Mouse (Mus musculus): ENCODE results near the gene Eno3. TPM values are rescaled to one million over a fixed set of nuclear protein-coding genes. Genes with fewer than 3 reads are reported as not detected.

Gene Eno3
- polyA plus RNA-seq, 1 experiment from 2014 or later = 126 TPM

DNA sequence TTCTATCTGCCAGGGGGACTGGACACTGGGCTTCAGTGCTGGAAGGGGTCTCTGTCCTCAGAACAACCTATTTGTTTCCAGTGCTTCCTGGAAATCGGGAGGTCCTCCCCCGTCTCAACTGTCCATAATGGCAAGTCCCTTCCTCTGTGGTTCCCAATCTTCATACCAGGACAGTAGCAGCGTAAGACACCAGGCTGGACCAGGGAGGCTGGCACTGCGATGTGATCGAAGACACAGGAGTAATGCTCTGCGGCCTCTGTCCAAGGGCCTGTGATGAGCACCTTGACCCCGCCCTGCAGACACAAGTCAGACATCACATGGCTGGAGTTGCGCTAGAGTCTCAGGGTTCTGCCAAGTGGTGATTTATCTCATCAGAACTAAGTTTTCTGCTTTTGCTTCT lies 22.4 kb downstream of the Eno3 start:
- ATAC-seq (ENCODE audit: insufficient read depth, low FRiP score) = no peak
- Histone ChIP-seq H3K27me3 (ENCODE audit: control insufficient read depth, insufficient read depth, low read length) (no peaks in the 10 kb centered on the region), H3K4me1 (ENCODE audit: control insufficient read depth, insufficient read depth, low read length) (peaks cover 6% of the 10 kb centered on the region; the same call in 1 of the 2 replicates), H3K36me3 (ENCODE audit: control insufficient read depth, insufficient read depth, low read length) (peaks cover 10% of the 10 kb centered on the region; the same call in 1 of the 2 replicates), H3K27ac (ENCODE audit: low read length) (no peak overlapping the region), H3K4me2 (ENCODE audit: low read depth, low read length) (no peak overlapping the region), H3K4me3 (replicated peaks; ENCODE audit: low read length) (no peak overlapping the region), H3K9ac (ENCODE audit: low read length) (no peak overlapping the region), H3K9me3 (replicated peaks; ENCODE audit: control insufficient read depth, low read length) (no peaks in the 10 kb centered on the region)
- 94% methylated on average over 8 of the region's 8 CpGs for WGBS

DNA sequence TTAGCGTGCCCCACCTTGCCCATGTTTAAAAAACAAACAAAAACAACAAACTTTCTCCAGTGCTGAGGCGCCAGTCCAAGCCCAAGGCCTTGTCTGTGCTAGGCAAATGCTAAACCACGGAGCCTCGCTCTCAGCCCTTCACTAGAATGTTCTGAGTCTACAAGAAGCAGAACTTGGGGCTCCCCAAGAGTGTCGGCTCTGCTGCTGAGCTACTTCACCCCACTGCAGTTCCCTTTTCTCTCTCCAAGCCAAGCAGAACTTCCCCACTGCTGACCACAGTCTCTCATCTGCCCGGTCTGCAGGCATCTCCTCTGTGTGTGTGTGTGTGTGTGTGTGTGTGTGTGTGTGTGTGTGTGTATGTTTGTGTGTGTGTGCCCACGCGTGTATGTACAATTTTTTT lies 22.9 kb downstream of the Eno3 start:
- WGBS = 88% methylated on average over 8 of the region's 8 CpGs
- H3K4me2 ChIP-seq (ENCODE audit: low read depth, low read length) = no peak overlapping the region
- no peak overlapping the region for H3K4me3 ChIP-seq (replicated peaks; ENCODE audit: low read length)
- no peak for ATAC-seq (ENCODE audit: insufficient read depth, low FRiP score)
- H3K4me1 ChIP-seq (ENCODE audit: control insufficient read depth, insufficient read depth, low read length) = peaks cover 6% of the 10 kb centered on the region; the same call in 1 of the 2 replicates
- no peaks in the 10 kb centered on the region for H3K9me3 ChIP-seq (replicated peaks; ENCODE audit: control insufficient read depth, low read length)
- no peak overlapping the region for H3K9ac ChIP-seq (ENCODE audit: low read length)
- peaks cover 10% of the 10 kb centered on the region; the same call in 1 of the 2 replicates for H3K36me3 ChIP-seq (ENCODE audit: control insufficient read depth, insufficient read depth, low read length)
- no peaks in the 10 kb centered on the region for H3K27me3 ChIP-seq (ENCODE audit: control insufficient read depth, insufficient read depth, low read length)
- H3K27ac ChIP-seq (ENCODE audit: low read length) = no peak overlapping the region

DNA sequence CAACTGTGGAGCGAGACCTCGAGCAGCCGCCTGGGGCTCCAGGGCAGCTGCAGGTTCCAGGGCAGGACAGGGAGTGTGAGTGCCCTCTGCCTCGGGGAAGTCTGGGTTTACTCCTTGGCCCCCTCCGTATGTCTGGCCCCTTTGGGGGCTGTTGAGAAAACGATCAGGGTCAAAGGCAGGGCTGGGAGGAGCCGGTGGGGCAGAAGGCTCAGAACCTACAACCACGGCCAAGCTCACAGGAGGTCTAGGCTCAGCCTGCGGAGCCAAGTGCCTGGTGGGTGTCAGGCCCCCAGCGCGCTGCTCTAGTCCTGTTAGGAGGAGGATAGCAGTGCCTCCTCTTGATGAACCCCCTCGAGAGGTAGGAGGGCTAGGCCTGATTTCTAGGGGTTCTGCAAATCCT lies 24.2 kb downstream of the Eno3 start:
- Histone ChIP-seq H3K27ac (ENCODE audit: low read length) (no peak overlapping the region), H3K9ac (ENCODE audit: low read length) (no peak overlapping the region), H3K27me3 (ENCODE audit: control insufficient read depth, insufficient read depth, low read length) (no peaks in the 10 kb centered on the region), H3K4me3 (replicated peaks; ENCODE audit: low read length) (no peak overlapping the region), H3K36me3 (ENCODE audit: control insufficient read depth, insufficient read depth, low read length) (peaks cover 5% of the 10 kb centered on the region; the same call in 1 of the 2 replicates), H3K9me3 (replicated peaks; ENCODE audit: control insufficient read depth, low read length) (no peaks in the 10 kb centered on the region), H3K4me2 (ENCODE audit: low read depth, low read length) (no peak overlapping the region), H3K4me1 (ENCODE audit: control insufficient read depth, insufficient read depth, low read length) (peaks cover 6% of the 10 kb centered on the region; the same call in 1 of the 2 replicates)
- no peak for ATAC-seq (ENCODE audit: insufficient read depth, low FRiP score)
- WGBS = 69% methylated on average over 12 of the region's 12 CpGs

DNA sequence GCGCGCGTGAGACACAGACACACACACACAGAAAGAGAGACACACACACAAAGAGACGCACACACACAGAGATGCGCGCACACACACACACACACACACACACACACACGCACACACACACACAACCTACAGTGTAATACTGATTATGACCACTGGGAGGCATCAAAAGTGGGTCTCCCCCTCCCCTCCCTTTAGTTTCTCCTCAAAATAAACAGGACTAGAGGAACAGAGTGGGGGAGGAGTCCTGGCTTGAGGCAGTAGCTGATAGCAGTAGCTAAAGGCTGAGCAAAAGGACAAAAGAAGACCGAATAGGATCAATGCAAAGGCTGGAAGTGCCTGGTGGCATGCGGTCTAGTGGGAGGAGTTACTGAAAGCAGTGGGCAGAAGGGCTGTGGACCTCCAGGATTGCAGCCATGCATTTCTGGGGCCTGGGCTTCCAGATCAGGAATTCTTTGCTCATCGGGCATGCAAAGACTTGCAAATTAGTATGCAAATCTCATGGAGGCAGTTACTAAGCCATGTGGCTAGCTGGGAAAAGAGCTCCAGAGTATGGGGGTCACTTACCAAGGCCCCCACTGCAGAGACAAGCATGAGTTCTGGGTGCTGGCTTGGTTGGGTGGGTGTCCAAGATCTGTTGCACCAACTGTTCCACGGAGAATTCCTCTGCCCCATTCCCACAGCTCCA lies 25.0 kb downstream of the Eno3 start:
- 0 out of 2 replicates have a peak, but pooled peaks have one; percentile 18 for ATAC-seq (ENCODE audit: insufficient read depth, low FRiP score)

DNA sequence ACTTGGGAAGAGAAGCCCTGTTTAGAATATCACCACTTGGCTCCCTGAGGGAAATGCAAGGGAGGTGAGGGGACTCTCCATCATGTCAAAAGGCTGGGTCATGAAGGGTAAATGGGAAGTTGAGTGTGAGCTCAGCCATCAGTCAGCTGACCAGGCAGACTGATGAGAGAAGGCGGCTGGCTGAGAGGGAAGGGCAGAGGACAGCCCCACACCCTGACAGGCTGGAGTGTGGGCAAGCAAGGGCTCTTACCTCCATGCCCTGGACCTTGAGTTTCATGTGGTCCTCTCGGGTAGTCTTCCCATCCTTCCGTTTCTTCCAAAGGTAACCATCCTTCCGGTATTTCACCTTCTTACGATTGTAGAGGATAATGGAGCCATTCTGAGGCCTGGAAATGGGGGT lies 26.6 kb downstream of the Eno3 start:
- no peak for ATAC-seq (ENCODE audit: insufficient read depth, low FRiP score)
- Histone ChIP-seq H3K27me3 (ENCODE audit: control insufficient read depth, insufficient read depth, low read length) (no peaks in the 10 kb centered on the region), H3K4me2 (ENCODE audit: low read depth, low read length) (no peak overlapping the region), H3K4me1 (ENCODE audit: control insufficient read depth, insufficient read depth, low read length) (peaks cover 19% of the 10 kb centered on the region), H3K36me3 (ENCODE audit: control insufficient read depth, insufficient read depth, low read length) (peaks cover 5% of the 10 kb centered on the region; the same call in 1 of the 2 replicates), H3K4me3 (replicated peaks; ENCODE audit: low read length) (no peak overlapping the region), H3K9ac (ENCODE audit: low read length) (no peak overlapping the region), H3K9me3 (replicated peaks; ENCODE audit: control insufficient read depth, low read length) (no peaks in the 10 kb centered on the region), H3K27ac (ENCODE audit: low read length) (no peak overlapping the region)
- WGBS = 85% methylated on average over 5 of the region's 5 CpGs

More for the DNA sequence above, 25.0 kb downstream of the Eno3 start:
- H3K4me2 ChIP-seq (ENCODE audit: low read depth, low read length) = no peak overlapping the region
- WGBS = 27% methylated on average over 11 of the region's 11 CpGs
- H3K27me3 ChIP-seq (ENCODE audit: control insufficient read depth, insufficient read depth, low read length) = no peaks in the 10 kb centered on the region
- H3K4me1 ChIP-seq (ENCODE audit: control insufficient read depth, insufficient read depth, low read length) = peaks cover 13% of the 10 kb centered on the region; the same call in 1 of the 2 replicates
- H3K9me3 ChIP-seq (replicated peaks; ENCODE audit: control insufficient read depth, low read length) = no peaks in the 10 kb centered on the region
- H3K36me3 ChIP-seq (ENCODE audit: control insufficient read depth, insufficient read depth, low read length) = peaks cover 5% of the 10 kb centered on the region; the same call in 1 of the 2 replicates
- 0 out of 2 replicates have a peak overlapping the region, but pooled peaks have one; percentile 37 for H3K9ac ChIP-seq (ENCODE audit: low read length)
- H3K4me3 ChIP-seq (replicated peaks; ENCODE audit: low read length) = no peak overlapping the region
- no peak overlapping the region for H3K27ac ChIP-seq (ENCODE audit: low read length)

DNA sequence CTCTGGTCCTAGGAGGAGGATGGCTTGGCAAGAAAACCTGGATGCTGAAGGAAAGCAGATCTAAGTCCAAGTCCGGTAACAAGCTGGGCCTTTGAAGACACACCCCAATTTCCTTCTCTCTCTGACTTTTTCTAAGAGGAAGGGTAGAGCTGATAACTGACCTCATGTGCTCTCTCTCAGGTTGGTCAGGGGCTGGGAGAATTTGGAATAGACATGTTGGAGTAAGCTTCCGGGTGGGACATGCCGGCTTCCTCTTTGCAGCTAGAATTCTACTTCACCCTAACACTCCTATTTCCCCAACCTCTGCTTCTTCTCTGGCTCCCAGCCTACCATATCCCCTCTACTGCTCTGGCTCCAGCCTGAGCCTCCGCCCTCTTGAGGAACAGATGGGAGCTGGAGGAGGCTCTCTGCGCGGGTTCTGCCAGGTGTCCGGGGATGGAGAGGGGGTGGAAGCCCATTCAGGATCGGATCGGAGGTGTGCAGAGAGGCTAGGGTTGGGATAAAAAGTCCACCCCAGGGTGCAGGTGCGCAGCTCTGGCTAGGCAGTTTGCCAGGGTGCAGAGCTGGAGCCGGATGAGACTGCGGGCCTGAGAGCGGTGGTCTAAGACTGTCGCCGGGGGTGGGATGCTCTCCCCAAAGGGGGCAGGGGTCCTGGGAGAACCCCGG lies 30.0 kb downstream of the Eno3 start:
- Histone ChIP-seq H3K36me3 (ENCODE audit: control insufficient read depth, insufficient read depth, low read length) (no peaks in the 10 kb centered on the region), H3K27ac (ENCODE audit: low read length) (peak overlapping the region; percentile 90), H3K9me3 (replicated peaks; ENCODE audit: control insufficient read depth, low read length) (no peaks in the 10 kb centered on the region), H3K4me2 (ENCODE audit: low read depth, low read length) (peak overlapping the region; percentile 80), H3K4me1 (ENCODE audit: control insufficient read depth, insufficient read depth, low read length) (peaks cover 23% of the 10 kb centered on the region), H3K4me3 (replicated peaks; ENCODE audit: low read length) (peak overlapping the region; percentile 85), H3K27me3 (ENCODE audit: control insufficient read depth, insufficient read depth, low read length) (no peaks in the 10 kb centered on the region), H3K9ac (ENCODE audit: low read length) (peak overlapping the region; percentile 95)
- 2% methylated on average over 16 of the region's 16 CpGs for WGBS
- peak; percentile 51; the same call in 1 of the 2 replicates for ATAC-seq (ENCODE audit: insufficient read depth, low FRiP score)

DNA sequence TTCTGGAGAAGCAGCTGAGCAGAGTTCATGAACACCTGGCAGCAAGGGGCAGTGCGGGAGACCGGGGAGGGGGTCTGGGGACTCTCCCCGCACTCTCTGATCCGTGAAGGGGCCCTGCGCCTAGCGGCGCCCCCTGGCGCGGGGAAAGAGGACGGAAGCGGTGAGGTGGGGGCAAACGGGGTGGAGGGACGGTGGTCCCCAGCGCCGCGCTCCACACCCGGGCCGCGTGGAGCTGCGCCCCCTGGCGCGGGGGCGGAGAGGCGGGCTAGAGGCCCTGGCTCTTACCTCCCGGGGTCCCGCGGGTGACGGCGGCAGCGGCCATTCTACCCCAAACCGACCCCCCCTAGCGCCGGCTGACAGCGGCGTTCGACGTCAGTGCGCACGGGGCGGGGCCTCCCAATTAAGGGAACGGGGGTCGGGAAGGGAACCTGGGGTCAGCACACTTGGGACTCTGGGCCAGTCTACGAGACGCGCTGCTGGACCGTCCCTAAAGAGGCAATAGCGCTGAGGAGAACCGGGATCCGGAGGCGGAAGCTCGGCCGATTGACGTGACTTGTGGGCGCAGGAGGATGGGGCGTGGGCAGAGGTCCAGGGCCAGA lies 30.7 kb downstream of the Eno3 start, which contains the start of gene Camta2:
Gene Camta2 (minus strand): TSS at position 505 of the 599 bp plus-strand sequence.
- Histone ChIP-seq H3K4me2 (ENCODE audit: low read depth, low read length) (peak within 1 kb of the TSS; percentile 80), H3K9ac (ENCODE audit: low read length) (peak within 1 kb of the TSS; percentile 95), H3K36me3 (ENCODE audit: control insufficient read depth, insufficient read depth, low read length) (no peaks in the 10 kb centered on the region), H3K27me3 (ENCODE audit: control insufficient read depth, insufficient read depth, low read length) (no peaks in the 10 kb centered on the region), H3K9me3 (replicated peaks; ENCODE audit: control insufficient read depth, low read length) (no peaks in the 10 kb centered on the region), H3K4me3 (replicated peaks; ENCODE audit: low read length) (peak within 1 kb of the TSS; percentile 85), H3K27ac (ENCODE audit: low read length) (peak within 1 kb of the TSS; percentile 90), H3K4me1 (ENCODE audit: control insufficient read depth, insufficient read depth, low read length) (peaks cover 19% of the 10 kb centered on the region)
- ATAC-seq (ENCODE audit: insufficient read depth, low FRiP score) = peak; percentile 89
- WGBS = under 1% methylated on average over 55 of the region's 55 CpGs

DNA sequence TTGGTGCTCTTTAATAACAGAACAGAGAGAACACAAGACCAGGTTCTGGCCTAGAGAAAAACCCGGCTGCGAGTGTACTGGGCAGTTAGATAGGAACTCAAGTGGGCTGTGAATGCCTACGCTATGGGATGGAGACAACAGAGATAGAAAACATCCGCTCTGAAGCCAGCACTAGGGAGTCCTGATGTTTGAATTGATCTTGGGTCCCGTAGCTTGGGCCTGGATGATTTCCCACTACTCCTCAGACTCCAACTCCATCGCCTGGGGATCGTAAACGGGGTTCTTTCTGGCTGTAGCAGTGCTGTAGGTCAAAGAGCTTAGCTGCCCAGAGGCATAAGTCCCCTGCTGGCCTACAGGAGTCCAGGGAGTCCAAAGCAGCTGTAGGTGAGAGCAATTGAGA lies 31.4 kb downstream of the Eno3 start:
- no peaks in the 10 kb centered on the region for H3K9me3 ChIP-seq (replicated peaks; ENCODE audit: control insufficient read depth, low read length)
- ATAC-seq (ENCODE audit: insufficient read depth, low FRiP score) = no peak
- peak overlapping the region; percentile 80 for H3K4me2 ChIP-seq (ENCODE audit: low read depth, low read length)
- WGBS = 16% methylated on average over 8 of the region's 8 CpGs
- H3K9ac ChIP-seq (ENCODE audit: low read length) = peak overlapping the region; percentile 95
- no peaks in the 10 kb centered on the region for H3K27me3 ChIP-seq (ENCODE audit: control insufficient read depth, insufficient read depth, low read length)
- peaks cover 19% of the 10 kb centered on the region for H3K4me1 ChIP-seq (ENCODE audit: control insufficient read depth, insufficient read depth, low read length)
- H3K27ac ChIP-seq (ENCODE audit: low read length) = peak overlapping the region; percentile 90
- no peaks in the 10 kb centered on the region for H3K36me3 ChIP-seq (ENCODE audit: control insufficient read depth, insufficient read depth, low read length)
- H3K4me3 ChIP-seq (replicated peaks; ENCODE audit: low read length) = peak overlapping the region; percentile 85

DNA sequence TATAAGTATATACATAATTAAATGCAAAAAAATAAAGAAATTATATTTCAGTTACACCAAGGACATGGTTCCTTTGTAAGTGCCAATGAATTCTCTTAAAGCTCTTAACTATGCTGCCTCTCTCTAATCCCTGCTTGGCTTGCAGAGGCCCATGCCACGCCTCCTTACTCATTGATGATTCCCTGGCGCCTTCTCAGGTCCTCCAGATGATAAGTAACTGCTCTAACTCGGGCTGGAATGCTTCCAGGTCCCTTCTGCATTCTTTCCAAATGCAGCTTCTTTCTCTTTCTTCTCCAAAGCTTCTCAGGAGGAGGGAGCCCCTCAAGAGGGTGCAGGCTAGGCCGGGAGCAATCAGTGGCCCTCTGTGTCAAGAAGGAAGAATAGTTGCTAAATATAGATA lies 32.6 kb downstream of the Eno3 start:
- Histone ChIP-seq H3K4me1 (ENCODE audit: control insufficient read depth, insufficient read depth, low read length) (peaks cover 19% of the 10 kb centered on the region), H3K27me3 (ENCODE audit: control insufficient read depth, insufficient read depth, low read length) (no peaks in the 10 kb centered on the region), H3K27ac (ENCODE audit: low read length) (no peak overlapping the region), H3K9ac (ENCODE audit: low read length) (no peak overlapping the region), H3K4me2 (ENCODE audit: low read depth, low read length) (no peak overlapping the region), H3K4me3 (replicated peaks; ENCODE audit: low read length) (no peak overlapping the region), H3K9me3 (replicated peaks; ENCODE audit: control insufficient read depth, low read length) (no peaks in the 10 kb centered on the region), H3K36me3 (ENCODE audit: control insufficient read depth, insufficient read depth, low read length) (no peaks in the 10 kb centered on the region)
- WGBS = 42% methylated on average over 4 of the region's 4 CpGs
- ATAC-seq (ENCODE audit: insufficient read depth, low FRiP score) = no peak

All from stomach, embryonic 16.5 days (tissue).